Mouse (Mus musculus): ENCODE results near the gene Arhgef12. TPM values are rescaled to one million over a fixed set of nuclear protein-coding genes. Genes with fewer than 3 reads are reported as not detected.

Gene Arhgef12
- 10.6 and 11.2 TPM in 2 replicates for polyA plus RNA-seq (2015; fragmentation: Nextera tagmentation; extraction: Ambion mirVana)

- 17% methylated on average over 10 of the region's 10 CpGs for WGBS
- Histone ChIP-seq H3K4me1 (ENCODE audit: control insufficient read depth, insufficient read depth, low read length) (peaks cover 12% of the 10 kb centered on the region; the same call in 1 of the 2 replicates), H3K36me3 (ENCODE audit: control insufficient read depth, insufficient read depth, low read length) (no peaks in the 10 kb centered on the region), H3K9ac (ENCODE audit: low read length) (peak within 1 kb of the TSS; percentile 98), H3K4me2 (ENCODE audit: low read depth, low read length) (peak within 1 kb of the TSS; percentile 87), H3K27me3 (ENCODE audit: control insufficient read depth, insufficient read depth, low read length) (no peaks in the 10 kb centered on the region), H3K27ac (ENCODE audit: low read length) (peak within 1 kb of the TSS; percentile 95), H3K9me3 (replicated peaks; ENCODE audit: control insufficient read depth, low read length) (no peaks in the 10 kb centered on the region), H3K4me3 (replicated peaks; ENCODE audit: low read length) (peak within 1 kb of the TSS; percentile 94)
- ATAC-seq (ENCODE audit: insufficient read depth, low FRiP score): no peak
Observed at GRCm38 (mm10) chr9:43107187-43107517, at the start of gene Arhgef12. Arhgef12 (minus strand) TSS chr9:43107239.

GRCm38 (mm10) chr9:43155960-43156359, 48.9 kb upstream of the Arhgef12 start:
- Histone ChIP-seq H3K9ac (ENCODE audit: low read length) (no peak overlapping the region), H3K4me3 (replicated peaks; ENCODE audit: low read length) (no peak overlapping the region), H3K36me3 (ENCODE audit: control insufficient read depth, insufficient read depth, low read length) (no peaks in the 10 kb centered on the region), H3K27me3 (ENCODE audit: control insufficient read depth, insufficient read depth, low read length) (0 out of 2 replicates have a peak, but pooled peaks cover 4% of the 10 kb centered on the region), H3K4me2 (ENCODE audit: low read depth, low read length) (no peak overlapping the region), H3K27ac (ENCODE audit: low read length) (no peak overlapping the region), H3K4me1 (ENCODE audit: control insufficient read depth, insufficient read depth, low read length) (peaks cover 5% of the 10 kb centered on the region; the same call in 1 of the 2 replicates), H3K9me3 (replicated peaks; ENCODE audit: control insufficient read depth, low read length) (no peaks in the 10 kb centered on the region)
- no peak for ATAC-seq (ENCODE audit: insufficient read depth, low FRiP score)
- whole genome bisulfite sequencing: 60% methylated on average over 6 of the region's 6 CpGs

- 71% methylated on average over 6 of the region's 6 CpGs for WGBS
- no peak for ATAC-seq (ENCODE audit: insufficient read depth, low FRiP score)
- Histone ChIP-seq H3K4me2 (ENCODE audit: low read depth, low read length) (no peak overlapping the region), H3K9ac (ENCODE audit: low read length) (no peak overlapping the region), H3K27ac (ENCODE audit: low read length) (no peak overlapping the region), H3K4me3 (replicated peaks; ENCODE audit: low read length) (no peak overlapping the region), H3K4me1 (ENCODE audit: control insufficient read depth, insufficient read depth, low read length) (peaks cover 9% of the 10 kb centered on the region), H3K27me3 (ENCODE audit: control insufficient read depth, insufficient read depth, low read length) (peaks cover 4% of the 10 kb centered on the region; the same call in 1 of the 2 replicates), H3K9me3 (replicated peaks; ENCODE audit: control insufficient read depth, low read length) (no peaks in the 10 kb centered on the region), H3K36me3 (ENCODE audit: control insufficient read depth, insufficient read depth, low read length) (no peaks in the 10 kb centered on the region)
Observed at GRCm38 (mm10) chr9:43151779-43152178, 44.7 kb upstream of the Arhgef12 start.

- 56% methylated on average over 9 of the region's 9 CpGs for WGBS
- Histone ChIP-seq H3K4me3 (replicated peaks; ENCODE audit: low read length) (no peak overlapping the region), H3K27me3 (ENCODE audit: control insufficient read depth, insufficient read depth, low read length) (no peaks in the 10 kb centered on the region; the same call in 1 of the 2 replicates), H3K9me3 (replicated peaks; ENCODE audit: control insufficient read depth, low read length) (no peaks in the 10 kb centered on the region), H3K36me3 (ENCODE audit: control insufficient read depth, insufficient read depth, low read length) (no peaks in the 10 kb centered on the region), H3K27ac (ENCODE audit: low read length) (no peak overlapping the region), H3K4me1 (ENCODE audit: control insufficient read depth, insufficient read depth, low read length) (peaks cover 9% of the 10 kb centered on the region), H3K4me2 (ENCODE audit: low read depth, low read length) (no peak overlapping the region), H3K9ac (ENCODE audit: low read length) (no peak overlapping the region)
- ATAC-seq (ENCODE audit: insufficient read depth, low FRiP score): no peak
Observed at GRCm38 (mm10) chr9:43150957-43151356, 43.9 kb upstream of the Arhgef12 start.

GRCm38 (mm10) chr9:43150075-43150474, 43.0 kb upstream of the Arhgef12 start:
- 28% methylated on average over 10 of the region's 10 CpGs for WGBS
- H3K4me3 ChIP-seq (replicated peaks; ENCODE audit: low read length): no peak overlapping the region
- no peaks in the 10 kb centered on the region; the same call in 1 of the 2 replicates for H3K27me3 ChIP-seq (ENCODE audit: control insufficient read depth, insufficient read depth, low read length)
- peak; percentile 66; the same call in 1 of the 2 replicates for ATAC-seq (ENCODE audit: insufficient read depth, low FRiP score)
- no peak overlapping the region for H3K27ac ChIP-seq (ENCODE audit: low read length)
- H3K9ac ChIP-seq (ENCODE audit: low read length): no peak overlapping the region
- H3K9me3 ChIP-seq (replicated peaks; ENCODE audit: control insufficient read depth, low read length): no peaks in the 10 kb centered on the region
- H3K36me3 ChIP-seq (ENCODE audit: control insufficient read depth, insufficient read depth, low read length): no peaks in the 10 kb centered on the region
- peaks cover 9% of the 10 kb centered on the region for H3K4me1 ChIP-seq (ENCODE audit: control insufficient read depth, insufficient read depth, low read length)
- H3K4me2 ChIP-seq (ENCODE audit: low read depth, low read length): peak overlapping the region; percentile 29; the same call in 1 of the 2 replicates

- Histone ChIP-seq H3K9ac (ENCODE audit: low read length) (no peak overlapping the region), H3K36me3 (ENCODE audit: control insufficient read depth, insufficient read depth, low read length) (no peaks in the 10 kb centered on the region), H3K27me3 (ENCODE audit: control insufficient read depth, insufficient read depth, low read length) (no peaks in the 10 kb centered on the region; the same call in 1 of the 2 replicates), H3K9me3 (replicated peaks; ENCODE audit: control insufficient read depth, low read length) (no peaks in the 10 kb centered on the region), H3K4me3 (replicated peaks; ENCODE audit: low read length) (no peak overlapping the region), H3K4me2 (ENCODE audit: low read depth, low read length) (no peak overlapping the region), H3K4me1 (ENCODE audit: control insufficient read depth, insufficient read depth, low read length) (peaks cover 9% of the 10 kb centered on the region), H3K27ac (ENCODE audit: low read length) (no peak overlapping the region)
- WGBS: 76% methylated on average over 3 of the region's 3 CpGs
- ATAC-seq (ENCODE audit: insufficient read depth, low FRiP score): no peak
Observed at GRCm38 (mm10) chr9:43149498-43149897, 42.5 kb upstream of the Arhgef12 start.

GRCm38 (mm10) chr9:43145196-43145595, 38.2 kb upstream of the Arhgef12 start:
- no peak overlapping the region for H3K9ac ChIP-seq (ENCODE audit: low read length)
- H3K27me3 ChIP-seq (ENCODE audit: control insufficient read depth, insufficient read depth, low read length): no peaks in the 10 kb centered on the region; the same call in 1 of the 2 replicates
- WGBS: 82% methylated on average over 4 of the region's 4 CpGs

DNA sequence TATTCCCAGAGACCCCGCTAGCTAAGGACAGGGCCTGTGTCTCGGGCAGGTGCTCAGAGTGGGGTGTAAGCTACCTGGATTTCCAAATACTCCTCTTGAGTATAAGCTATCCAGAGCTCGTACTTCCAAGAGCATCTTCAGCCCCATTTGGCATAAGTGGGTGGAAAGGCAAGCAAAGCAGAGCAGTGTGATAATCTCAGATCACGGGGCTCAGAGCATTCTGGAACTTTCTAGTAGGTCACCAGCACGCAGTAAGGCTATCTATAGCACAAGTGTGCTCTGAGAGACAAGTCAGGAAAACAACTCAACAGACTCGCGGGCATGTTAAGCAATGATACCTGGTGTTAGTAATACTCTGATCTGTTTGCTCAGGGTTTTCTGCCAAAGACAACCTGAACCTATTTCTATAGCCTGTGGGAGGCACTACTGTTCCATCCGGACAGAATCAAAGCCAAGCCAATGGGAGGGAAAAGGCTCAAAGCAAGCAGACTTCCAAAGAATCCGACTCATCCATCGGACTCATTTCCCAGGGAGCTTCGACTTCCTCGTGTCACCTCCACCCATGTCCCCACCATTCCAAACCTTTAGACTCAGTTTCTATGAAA, 37.3 kb upstream of the Arhgef12 start:
- Histone ChIP-seq H3K36me3 (ENCODE audit: control insufficient read depth, insufficient read depth, low read length) (no peaks in the 10 kb centered on the region), H3K9me3 (replicated peaks; ENCODE audit: control insufficient read depth, low read length) (no peaks in the 10 kb centered on the region), H3K27ac (ENCODE audit: low read length) (no peak overlapping the region), H3K4me3 (replicated peaks; ENCODE audit: low read length) (no peak overlapping the region), H3K9ac (ENCODE audit: low read length) (no peak overlapping the region), H3K4me2 (ENCODE audit: low read depth, low read length) (no peak overlapping the region), H3K4me1 (ENCODE audit: control insufficient read depth, insufficient read depth, low read length) (no peaks in the 10 kb centered on the region), H3K27me3 (ENCODE audit: control insufficient read depth, insufficient read depth, low read length) (no peaks in the 10 kb centered on the region; the same call in 1 of the 2 replicates)
- 69% methylated on average over 12 of the region's 12 CpGs for WGBS
- no peak for ATAC-seq (ENCODE audit: insufficient read depth, low FRiP score)

More at GRCm38 (mm10) chr9:43145196-43145595, 38.2 kb upstream of the Arhgef12 start:
- no peak overlapping the region for H3K4me2 ChIP-seq (ENCODE audit: low read depth, low read length)
- no peaks in the 10 kb centered on the region for H3K36me3 ChIP-seq (ENCODE audit: control insufficient read depth, insufficient read depth, low read length)
- no peak overlapping the region for H3K27ac ChIP-seq (ENCODE audit: low read length)
- no peaks in the 10 kb centered on the region for H3K9me3 ChIP-seq (replicated peaks; ENCODE audit: control insufficient read depth, low read length)
- peaks cover 3% of the 10 kb centered on the region for H3K4me1 ChIP-seq (ENCODE audit: control insufficient read depth, insufficient read depth, low read length)
- H3K4me3 ChIP-seq (replicated peaks; ENCODE audit: low read length): no peak overlapping the region
- ATAC-seq (ENCODE audit: insufficient read depth, low FRiP score): no peak

DNA sequence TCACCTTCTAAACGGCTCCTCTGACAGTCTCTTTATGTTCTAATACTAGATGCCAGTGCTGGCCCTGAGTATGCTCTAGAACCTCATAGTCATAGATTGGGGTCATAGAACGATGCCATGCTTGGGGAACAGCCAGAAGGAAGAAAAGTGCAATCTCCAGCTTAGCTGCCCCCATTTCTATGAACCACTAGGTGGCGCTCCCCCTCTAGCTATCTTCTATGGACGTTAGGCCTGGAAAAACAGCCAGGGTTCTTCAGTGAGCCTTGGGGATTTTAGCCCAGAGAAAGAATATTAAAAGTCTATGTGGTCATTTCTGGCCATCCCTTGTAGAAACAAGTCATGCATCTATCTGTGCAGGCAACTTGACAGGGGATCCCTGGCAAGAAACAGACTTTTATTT, 34.8 kb upstream of the Arhgef12 start:
- Histone ChIP-seq H3K36me3 (ENCODE audit: control insufficient read depth, insufficient read depth, low read length) (no peaks in the 10 kb centered on the region), H3K27me3 (ENCODE audit: control insufficient read depth, insufficient read depth, low read length) (no peaks in the 10 kb centered on the region; the same call in 1 of the 2 replicates), H3K4me2 (ENCODE audit: low read depth, low read length) (no peak overlapping the region), H3K9me3 (replicated peaks; ENCODE audit: control insufficient read depth, low read length) (no peaks in the 10 kb centered on the region), H3K27ac (ENCODE audit: low read length) (no peak overlapping the region), H3K4me1 (ENCODE audit: control insufficient read depth, insufficient read depth, low read length) (no peaks in the 10 kb centered on the region), H3K9ac (ENCODE audit: low read length) (no peak overlapping the region), H3K4me3 (replicated peaks; ENCODE audit: low read length) (no peak overlapping the region)
- ATAC-seq (ENCODE audit: insufficient read depth, low FRiP score): no peak
- 5% methylated on average over 4 of the region's 4 CpGs for WGBS

Measured in stomach, embryonic 16.5 days (tissue).